ENCODE assay signal across 22 mouse cellular contexts in the genomic region with DNA sequence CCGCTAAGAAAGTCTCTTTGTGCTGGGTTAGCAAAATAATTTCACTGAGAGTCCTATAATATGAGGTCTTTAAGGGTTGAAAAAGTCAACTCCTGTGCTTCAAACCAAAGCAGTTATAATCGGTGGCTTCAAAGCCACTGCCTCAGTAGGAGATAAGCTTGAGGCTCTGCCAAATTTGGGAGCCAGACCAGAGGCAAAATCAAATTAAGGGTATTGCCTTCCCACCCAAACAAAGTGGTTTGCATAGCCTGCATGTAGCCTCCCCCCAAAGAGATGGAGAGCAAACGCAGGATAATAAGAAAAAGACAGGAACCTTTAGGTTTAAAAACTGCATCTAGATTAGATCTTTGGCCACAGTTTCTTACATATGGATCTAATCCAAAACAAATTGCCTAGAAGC. TPM values are rescaled to one million over a fixed set of nuclear protein-coding genes. Genes with fewer than 3 reads are reported as not detected.
A peak's percentile ranks its signal among the peaks of the same experiment; 100 is the strongest.
DNase-seq lines count a peak whose midpoint lies in the region; ATAC-seq and TF ChIP-seq lines count a peak whose summit lies in the region.
"Had no signal": no experiment of that assay in that cellular context is flagged by ENCODE, and none has a peak within 500 bp of the region (broad histone marks: within the 10 kb centered on the region; RNA-seq: fewer than 3 reads in every experiment).

No protein-coding gene starts in this region.

- no peak overlapping the region for H3K4me2 ChIP-seq in limb, embryonic 14.5 days (replicated peaks; ENCODE audit: low read depth, low read length, severe bottlenecking)
- no peak overlapping the region for H3K4me2 ChIP-seq in embryonic facial prominence, embryonic 12.5 days (replicated peaks)
- H3K4me2 ChIP-seq in embryonic facial prominence, embryonic 14.5 days (ENCODE audit: low read depth, low read length): no peak overlapping the region
- H3K4me2 ChIP-seq: forebrain, embryonic 12.5 days had no signal

- WGBS in limb, embryonic 14.5 days: 38% methylated on average over 3 of the region's 3 CpGs
- 65% methylated on average over 3 of the region's 3 CpGs for WGBS in limb, embryonic 10.5 days
- 33% methylated on average over 3 of the region's 3 CpGs for WGBS in embryonic facial prominence, embryonic 12.5 days
- 30% methylated on average over 3 of the region's 3 CpGs for WGBS in embryonic facial prominence, embryonic 14.5 days

- no peaks in the 10 kb centered on the region for H3K4me1 ChIP-seq in limb, embryonic 14.5 days (ENCODE audit: control insufficient read depth, insufficient read depth, low read length)
- H3K4me1 ChIP-seq in limb, embryonic 10.5 days: no peaks in the 10 kb centered on the region
- H3K4me1 ChIP-seq in embryonic facial prominence, embryonic 12.5 days: no peaks in the 10 kb centered on the region
- H3K4me1 ChIP-seq in embryonic facial prominence, embryonic 14.5 days (ENCODE audit: control insufficient read depth, insufficient read depth, low read length): peaks cover 5% of the 10 kb centered on the region; the same call in 1 of the 2 replicates
- H3K4me1 ChIP-seq: forebrain, embryonic 10.5 days; forebrain, embryonic 12.5 days had no signal

- H3K9ac ChIP-seq in limb, embryonic 14.5 days (ENCODE audit: low read depth, low read length, severe bottlenecking): no peak overlapping the region
- H3K9ac ChIP-seq in embryonic facial prominence, embryonic 12.5 days: no peak overlapping the region
- no peak overlapping the region for H3K9ac ChIP-seq in embryonic facial prominence, embryonic 14.5 days (ENCODE audit: low read depth, low read length)
- H3K9ac ChIP-seq: forebrain, embryonic 12.5 days had no signal

- no peaks in the 10 kb centered on the region for H3K9me3 ChIP-seq in limb, embryonic 14.5 days (ENCODE audit: control insufficient read depth, low read length)
- no peaks in the 10 kb centered on the region for H3K9me3 ChIP-seq in limb, embryonic 10.5 days (replicated peaks)
- H3K9me3 ChIP-seq in embryonic facial prominence, embryonic 12.5 days: no peaks in the 10 kb centered on the region
- H3K9me3 ChIP-seq in embryonic facial prominence, embryonic 14.5 days (ENCODE audit: control insufficient read depth, low read length): no peaks in the 10 kb centered on the region
- H3K9me3 ChIP-seq: forebrain, embryonic 10.5 days; forebrain, embryonic 12.5 days had no signal

- no peak for DNase-seq in limb, embryonic 14.5 days (ENCODE audit: low spot score)
- no peak for DNase-seq in limb, embryonic 10.5 days (ENCODE audit: low spot score)
- peak; percentile 88 for DNase-seq in embryonic facial prominence, embryonic 14.5 days (ENCODE audit: low spot score)
- DNase-seq in adipocyte (ENCODE audit: low spot score) (no peak), liver (no peak)
- no peak for DNase-seq in lung, postnatal 25 days (ENCODE audit: low spot score)
- DNase-seq: adrenal gland, adult 8-10 months; adrenal gland, postnatal 14 days; adrenal gland, postnatal 36 days; cerebellum, adult 11 months; cerebellum, adult 18-20 months; cerebellum, adult 8-10 months; cerebellum, adult 9-11 months; cerebellum, postnatal 14 days; cerebellum, postnatal 36 days; embryo, embryonic 11 days had no signal

- H3K4me3 ChIP-seq in limb, embryonic 14.5 days (replicated peaks; ENCODE audit: low read length): no peak overlapping the region
- no peak overlapping the region for H3K4me3 ChIP-seq in limb, embryonic 10.5 days
- no peak overlapping the region for H3K4me3 ChIP-seq in embryonic facial prominence, embryonic 12.5 days
- H3K4me3 ChIP-seq in embryonic facial prominence, embryonic 14.5 days (ENCODE audit: low read depth, low read length): no peak overlapping the region
- H3K4me3 ChIP-seq: erythroblast, embryonic 14.5 days; forebrain, embryonic 10.5 days; forebrain, embryonic 12.5 days had no signal

- no peak for TF ChIP-seq POLR2A in limb, embryonic 14.5 days (IDR thresholded peaks at IDR 0.05; ENCODE audit: borderline replicate concordance, extremely low read depth, insufficient read depth, insufficient read length)

- no peak overlapping the region for H3K27ac ChIP-seq in limb, embryonic 14.5 days (replicated peaks; ENCODE audit: low read depth, low read length)
- no peak overlapping the region for H3K27ac ChIP-seq in limb, embryonic 10.5 days
- H3K27ac ChIP-seq in embryonic facial prominence, embryonic 12.5 days: peak overlapping the region; percentile 9; the same call in 1 of the 2 replicates
- H3K27ac ChIP-seq in embryonic facial prominence, embryonic 14.5 days (replicated peaks; ENCODE audit: low read depth, low read length): no peak overlapping the region
- H3K27ac ChIP-seq: forebrain, embryonic 10.5 days; forebrain, embryonic 12.5 days had no signal

- H3K36me3 ChIP-seq in limb, embryonic 14.5 days (ENCODE audit: control insufficient read depth, insufficient read depth, low read length): no peaks in the 10 kb centered on the region
- H3K36me3 ChIP-seq in limb, embryonic 10.5 days: no peaks in the 10 kb centered on the region
- H3K36me3 ChIP-seq in embryonic facial prominence, embryonic 12.5 days: no peaks in the 10 kb centered on the region
- no peaks in the 10 kb centered on the region for H3K36me3 ChIP-seq in embryonic facial prominence, embryonic 14.5 days (ENCODE audit: control insufficient read depth, insufficient read depth, low read length)
- H3K36me3 ChIP-seq: forebrain, embryonic 10.5 days; forebrain, embryonic 12.5 days had no signal

- H3K27me3 ChIP-seq in limb, embryonic 14.5 days (ENCODE audit: control insufficient read depth, insufficient read depth, low read length): no peaks in the 10 kb centered on the region
- no peaks in the 10 kb centered on the region for H3K27me3 ChIP-seq in limb, embryonic 10.5 days (ENCODE audit: low read depth, poor library complexity, severe bottlenecking)
- H3K27me3 ChIP-seq in embryonic facial prominence, embryonic 12.5 days: no peaks in the 10 kb centered on the region
- H3K27me3 ChIP-seq in embryonic facial prominence, embryonic 14.5 days (replicated peaks; ENCODE audit: control insufficient read depth, insufficient read depth, low read length): no peaks in the 10 kb centered on the region
- H3K27me3 ChIP-seq: forebrain, embryonic 12.5 days had no signal

- ATAC-seq in limb, embryonic 14.5 days (ENCODE audit: low FRiP score, low read depth): 0 out of 2 replicates have a peak, but pooled peaks have one; percentile 23
- ATAC-seq in embryonic facial prominence, embryonic 12.5 days (ENCODE audit: insufficient number of reproducible peaks, insufficient read depth, low FRiP score, low TSS enrichment): no peak
- peak; percentile 63; the same call in 1 of the 2 replicates for ATAC-seq in embryonic facial prominence, embryonic 14.5 days (ENCODE audit: low read depth)
- ATAC-seq: forebrain, embryonic 14.5 days; forebrain, embryonic 16.5 days had no signal

RNA-seq across cellular contexts. Expression of a gene that starts 58.0 kb away (rescaled TPM):
- polyA plus RNA-seq in limb, embryonic 14.5 days (2012; rRNA removed): 0.15 TPM in 1 of 2 replicates, not detected in the other
- polyA plus RNA-seq in limb, embryonic 14.5 days (2014; fragmentation: Nextera tagmentation; extraction: Ambion mirVana): 0.72 and 0.74 TPM in 2 replicates
- 0.16 TPM in 1 of 2 replicates, not detected in the other for polyA plus RNA-seq in limb, embryonic 10.5 days (2016; fragmentation: Nextera tagmentation; extraction: Ambion mirVana)
- polyA plus RNA-seq in embryonic facial prominence, embryonic 12.5 days (2016; fragmentation: Nextera tagmentation; extraction: Ambion mirVana): 0.46 and 0.83 TPM in 2 replicates
- polyA plus RNA-seq in embryonic facial prominence, embryonic 14.5 days (2014; fragmentation: Nextera tagmentation; extraction: Ambion mirVana): 1.1 and 1.9 TPM in 2 replicates
- polyA plus RNA-seq: erythroblast, embryonic 14.5 days had no signal
